Mouse (Mus musculus) urinary bladder, postnatal 10 days (tissue): ENCODE measurements around the gene Sh2d4b.

Experiments
- DNase-seq: peaks from one replicate; pipeline ENCODE4 v3.0.0; 2022; ENCODE audit warnings: low spot score

Sh2d4b gene

GRCm38 (mm10) chr14:40893196-40893595 lies at the start of gene Sh2d4b:
TSS of gene Sh2d4b (minus strand) at chr14:40893266.
- no peak for DNase-seq

DNA sequence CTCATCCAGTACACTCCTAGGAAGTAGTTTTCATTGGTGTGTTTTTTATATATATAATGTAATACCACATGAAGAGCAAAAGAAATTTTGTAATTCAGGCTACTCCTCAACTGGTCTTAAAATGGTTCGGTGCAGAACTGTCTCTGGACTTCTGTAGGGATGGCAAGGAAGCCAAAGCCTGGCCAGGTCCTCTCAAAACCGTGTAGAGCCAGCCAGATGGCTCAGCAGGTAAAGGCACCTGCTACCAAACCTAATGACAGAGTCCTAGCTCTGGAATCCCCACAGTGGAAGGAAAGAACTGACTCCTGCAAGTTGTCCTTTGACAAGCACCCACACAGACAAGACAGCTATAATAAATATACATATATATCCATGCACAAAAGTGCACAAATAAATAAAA lies 49.4 kb upstream of the Sh2d4b start:
- DNase-seq = no peak

DNA sequence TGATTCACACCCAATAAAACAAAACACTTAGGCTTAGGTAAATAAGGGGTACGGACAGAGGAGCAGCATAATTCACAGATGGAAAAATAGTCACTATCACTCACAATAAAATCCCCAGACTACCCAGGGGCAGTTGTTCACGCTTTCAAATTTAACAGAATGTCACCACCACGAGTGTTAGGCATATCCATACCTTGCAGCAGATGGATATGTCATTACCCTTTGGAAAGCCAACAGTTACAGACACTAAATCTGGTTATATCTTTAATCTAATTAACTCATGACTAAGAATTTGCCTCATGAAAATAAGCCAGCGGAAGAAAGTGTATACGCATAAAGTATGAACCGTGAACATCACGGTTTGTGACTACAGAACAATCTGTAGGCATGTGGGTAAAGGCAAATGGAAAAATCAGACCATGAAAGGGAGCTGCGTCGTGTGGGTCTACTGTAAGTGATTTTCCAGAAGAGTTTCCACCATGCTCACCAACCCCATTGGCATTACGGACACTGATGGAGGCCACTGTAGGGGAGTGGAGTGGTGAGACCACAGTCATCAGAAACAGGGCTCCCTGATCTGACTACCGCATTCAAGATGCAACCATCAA lies 45.4 kb upstream of the Sh2d4b start:
- no peak for DNase-seq

GRCm38 (mm10) chr14:40937052-40937451 lies 44.0 kb upstream of the Sh2d4b start:
- no peak for DNase-seq

DNA sequence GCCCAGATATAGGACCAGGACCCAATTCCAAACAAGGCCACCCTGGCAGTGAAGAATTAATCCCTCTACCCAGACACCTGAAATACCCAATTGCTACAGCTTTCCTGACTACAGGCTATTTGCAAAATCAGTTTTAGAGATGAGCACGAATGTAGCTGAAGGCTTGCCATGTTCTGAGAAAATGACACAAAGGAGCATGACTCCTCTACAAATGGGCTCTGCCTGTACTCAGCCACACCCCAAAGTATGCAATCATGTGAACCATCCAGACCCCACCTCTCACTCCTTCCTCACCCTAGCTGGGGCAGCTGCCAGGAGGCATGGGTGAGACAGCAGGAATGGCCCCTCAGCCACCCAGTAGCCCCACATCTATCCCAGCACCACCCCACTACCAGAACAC lies 42.4 kb upstream of the Sh2d4b start:
- no peak for DNase-seq

DNA sequence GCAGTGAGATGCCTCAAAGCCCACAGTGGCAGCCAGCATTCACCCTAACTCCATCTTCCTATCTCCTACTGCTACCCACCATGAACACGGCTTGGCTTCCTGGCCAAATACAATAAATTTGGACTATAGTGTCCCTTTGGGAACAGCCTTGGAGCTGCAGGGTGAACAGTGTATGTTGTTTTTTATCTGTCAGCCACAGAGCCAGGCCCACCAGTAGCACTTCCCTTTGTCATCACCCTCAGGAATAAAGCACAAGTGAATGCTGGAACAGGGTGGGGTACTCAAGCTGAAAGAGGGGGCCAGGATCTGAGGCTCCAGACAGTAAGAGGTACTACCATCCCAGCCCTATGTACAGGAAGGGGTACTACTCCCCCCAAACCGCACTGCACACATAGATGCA lies 42.0 kb upstream of the Sh2d4b start:
- DNase-seq = no peak

- no peak for DNase-seq
These were observed 40.3 kb upstream of the Sh2d4b start for GRCm38 (mm10) chr14:40933328-40933727.

- DNase-seq = no peak
These were observed 39.2 kb upstream of the Sh2d4b start for GRCm38 (mm10) chr14:40932225-40932624.

DNA sequence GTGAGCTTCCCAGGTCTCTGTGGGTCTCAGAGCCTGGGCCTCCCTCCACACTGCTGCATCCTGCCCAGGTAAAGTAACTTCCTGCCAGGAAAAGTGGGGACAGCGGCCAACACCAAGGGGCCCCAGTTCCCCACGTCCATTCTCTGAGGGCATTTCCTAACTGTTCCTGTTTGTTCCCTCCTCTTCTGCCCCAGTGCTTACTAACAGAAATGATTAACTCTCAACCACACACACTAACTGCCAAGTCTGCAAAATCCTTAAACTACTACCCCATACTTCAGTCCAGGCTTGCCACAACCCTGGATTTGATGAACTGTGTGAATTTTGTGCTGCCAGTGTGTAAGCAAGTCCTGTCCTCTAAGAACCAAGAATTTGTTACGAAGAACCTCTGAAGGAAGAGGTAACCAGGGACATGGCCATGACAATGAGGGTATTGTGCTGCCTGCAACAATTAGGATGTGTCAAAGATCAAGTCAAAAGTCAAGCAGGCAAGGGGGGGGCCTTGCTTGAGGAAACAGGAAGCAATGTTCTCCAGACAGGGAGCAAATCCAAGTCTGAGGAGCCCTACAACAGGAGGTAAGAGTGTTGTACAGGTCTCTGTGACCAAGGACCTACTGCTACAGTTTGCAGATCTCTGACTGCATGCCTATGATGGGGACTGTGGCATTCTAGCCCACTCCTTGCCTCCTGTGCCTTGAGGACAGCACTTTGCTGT lies 38.2 kb upstream of the Sh2d4b start:
- DNase-seq = no peak

- DNase-seq = no peak
These were observed 36.9 kb upstream of the Sh2d4b start for GRCm38 (mm10) chr14:40929943-40930342.

DNA sequence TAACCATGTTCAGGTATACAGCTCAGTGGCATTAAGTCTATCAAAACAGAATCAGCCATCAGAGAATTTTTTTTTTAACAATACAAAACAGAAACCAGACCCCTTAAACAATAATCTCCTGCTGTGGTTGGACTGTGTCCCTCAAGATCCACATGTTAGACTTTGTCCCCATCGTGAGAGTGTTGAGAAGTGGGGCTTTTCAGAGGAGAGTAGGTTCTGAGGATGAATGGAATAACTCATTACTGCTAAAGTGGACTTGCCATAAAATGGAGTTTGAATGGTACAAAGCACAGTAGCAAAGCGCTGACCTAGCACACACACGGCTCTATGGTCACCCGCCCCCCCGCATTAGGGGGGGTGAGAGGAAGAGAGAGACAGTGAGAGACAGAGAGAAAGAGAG lies 35.8 kb upstream of the Sh2d4b start:
- no peak for DNase-seq

GRCm38 (mm10) chr14:40927041-40927440 lies 34.0 kb upstream of the Sh2d4b start:
- DNase-seq = no peak

DNA sequence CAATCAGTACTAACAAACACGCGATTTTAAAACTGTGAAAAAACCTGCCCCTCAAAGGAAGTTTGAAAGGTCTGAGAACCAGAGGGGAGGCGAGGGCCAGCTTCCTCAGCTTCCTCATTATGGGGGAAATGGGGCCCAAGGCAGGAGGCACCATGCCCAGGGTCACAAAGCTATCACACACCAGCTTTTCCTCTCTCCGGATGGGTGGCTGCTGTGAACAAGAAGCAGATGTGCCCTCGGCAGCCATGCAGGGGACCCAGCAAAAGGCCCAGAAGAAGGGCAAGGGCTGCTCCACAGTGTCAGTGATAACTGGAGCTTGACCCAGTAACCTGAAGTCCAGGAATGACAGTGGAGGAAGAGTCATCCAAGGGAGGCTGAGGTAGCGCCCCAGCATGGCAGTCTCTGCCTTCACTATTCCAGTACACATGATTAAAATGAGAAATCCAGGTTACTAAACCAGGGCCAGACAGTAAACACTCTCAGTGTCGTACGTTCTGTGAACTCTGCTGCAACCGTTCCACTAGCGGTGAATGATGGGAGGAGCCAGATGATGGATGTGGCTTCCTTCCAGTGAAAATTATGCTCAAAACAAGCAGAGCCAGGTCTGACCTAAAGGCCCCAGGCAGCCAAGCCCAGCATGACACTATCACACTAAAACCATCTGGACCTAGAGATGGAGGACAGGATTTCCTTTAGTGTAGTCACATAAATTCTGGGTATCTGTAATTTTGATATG lies 31.5 kb upstream of the Sh2d4b start:
- no peak for DNase-seq

DNA sequence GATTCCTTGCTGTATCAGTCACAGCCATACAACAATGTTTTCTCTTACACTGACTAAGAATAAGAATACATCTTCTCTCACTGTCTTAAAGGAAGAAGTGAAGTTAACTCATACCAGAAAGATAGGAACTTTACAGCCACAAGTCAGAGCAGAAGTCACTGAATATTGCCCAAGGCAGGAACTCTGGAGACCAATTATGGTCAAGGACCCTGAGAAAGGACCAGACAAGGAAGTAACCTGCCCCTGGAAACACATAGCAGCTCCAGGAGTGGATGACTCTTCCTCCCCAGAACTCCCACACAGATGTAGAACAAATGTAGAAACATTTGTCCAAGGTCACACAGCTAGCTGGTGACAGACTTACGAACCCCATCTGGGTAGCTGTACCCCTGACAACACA lies 28.2 kb upstream of the Sh2d4b start:
- no peak for DNase-seq

DNA sequence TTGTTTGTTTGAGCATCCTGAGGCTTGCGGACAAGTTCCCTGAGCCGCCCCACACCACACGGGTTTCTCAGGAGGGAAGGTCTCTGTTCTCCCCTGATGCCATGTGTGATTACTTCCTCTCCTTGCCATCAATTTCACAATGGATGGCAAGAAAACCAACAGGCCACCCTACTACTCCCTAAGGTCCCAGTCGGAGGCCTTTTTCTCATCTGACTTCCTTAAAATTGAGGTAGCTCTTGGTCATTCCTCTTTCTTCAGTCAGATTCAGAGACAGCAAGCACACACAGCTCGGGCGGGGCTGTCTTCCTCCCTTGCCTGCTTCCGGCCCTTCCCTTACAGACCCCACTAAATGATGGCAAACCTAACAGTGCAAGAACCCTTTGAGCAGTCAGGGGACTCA lies 26.5 kb upstream of the Sh2d4b start:
- DNase-seq = no peak

- no peak for DNase-seq
These were observed 25.4 kb upstream of the Sh2d4b start for GRCm38 (mm10) chr14:40918477-40918876.

GRCm38 (mm10) chr14:40917632-40918031 lies 24.6 kb upstream of the Sh2d4b start:
- peak; percentile 85 for DNase-seq

GRCm38 (mm10) chr14:40916667-40917066 lies 23.6 kb upstream of the Sh2d4b start:
- DNase-seq = no peak

GRCm38 (mm10) chr14:40915838-40916237 lies 22.8 kb upstream of the Sh2d4b start:
- DNase-seq = no peak

- DNase-seq = no peak
These were observed 21.6 kb upstream of the Sh2d4b start for GRCm38 (mm10) chr14:40914701-40915100.

GRCm38 (mm10) chr14:40913709-40914108 lies 20.6 kb upstream of the Sh2d4b start:
- DNase-seq = no peak

DNA sequence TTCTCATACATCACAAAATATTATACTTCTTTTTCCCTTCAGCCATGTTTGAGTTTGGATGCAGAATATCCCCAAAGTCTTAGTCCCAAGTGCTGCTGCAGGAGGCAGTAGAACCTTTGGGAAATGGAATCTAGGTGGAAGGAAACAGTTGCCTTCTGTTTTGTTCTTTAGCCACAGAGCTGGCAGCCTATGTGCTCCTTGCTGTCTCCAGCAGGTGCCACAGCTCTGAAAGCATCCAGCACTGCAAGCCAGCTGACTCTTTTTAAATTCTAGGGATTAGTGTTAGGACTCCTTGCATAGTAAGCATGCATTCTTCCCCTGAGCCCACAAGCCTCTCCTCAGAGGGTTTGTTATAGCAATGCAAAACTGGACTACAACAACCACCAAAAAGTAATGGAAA lies 18.5 kb upstream of the Sh2d4b start:
- DNase-seq = no peak

DNA sequence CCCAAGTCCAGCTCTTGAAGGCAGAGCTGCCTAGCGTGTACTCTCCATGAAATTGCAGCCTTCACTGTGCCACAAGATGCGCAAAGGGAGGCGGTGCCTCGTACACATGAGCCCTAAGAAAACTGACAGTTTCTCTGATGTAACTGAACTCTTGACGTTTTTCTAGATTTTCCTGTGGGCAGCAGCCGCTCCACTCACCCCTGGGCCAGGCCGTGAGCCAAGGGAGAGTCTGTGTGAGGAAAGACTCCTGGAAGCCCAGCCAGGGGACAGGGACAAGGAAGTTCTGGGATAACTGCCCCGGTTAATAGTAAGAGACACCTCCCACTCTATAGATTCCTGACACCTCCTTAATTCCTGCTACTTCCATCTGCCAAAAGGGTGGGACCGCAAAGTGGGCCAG lies 15.7 kb upstream of the Sh2d4b start:
- DNase-seq = no peak
